Mouse (Mus musculus) myocyte (in vitro differentiated cells): ENCODE results near the gene Lamtor1. TPM values are rescaled to one million over a fixed set of nuclear protein-coding genes. Genes with fewer than 3 reads are reported as not detected.
A peak's percentile ranks its signal among the peaks of the same experiment; 100 is the strongest.
"Not testable (repeated sequence)": the region's sequence is repeated elsewhere in the genome, so short reads cannot be mapped to it uniquely, and the experiment has no call there.

Experiments
- H3K27me3 ChIP-seq: one replicate; pipeline ENCODE4 v1.6.1; 2011; ENCODE audit not compliant: control insufficient read depth, insufficient read depth, insufficient read length
- H3K36me3 ChIP-seq: one replicate; pipeline ENCODE4 v1.6.1; 2011; ENCODE audit not compliant: control insufficient read depth, insufficient read depth
- H3K4me2 ChIP-seq: one replicate; pipeline ENCODE4 v1.6.1; 2011; ENCODE audit warnings: low read depth, control low read depth
- H3K4me3 ChIP-seq: one replicate; pipeline ENCODE4 v1.5.1; 2011; ENCODE audit warnings: mild to moderate bottlenecking, control low read depth, moderate library complexity
- H3K79me2 ChIP-seq: one replicate; pipeline ENCODE4 v1.6.1; 2011; ENCODE audit not compliant: control insufficient read depth, insufficient read depth
- H3ac ChIP-seq: one replicate; pipeline ENCODE4 v1.6.1; 2011; ENCODE audit not compliant: control insufficient read depth, insufficient read length
- CEBPB ChIP-seq: IDR thresholded peaks from 2 replicates; pipeline ENCODE4 v1.6.1; 2011; ENCODE audit warnings: mild to moderate bottlenecking, moderate library complexity; ENCODE audit not compliant: poor library complexity, insufficient read depth, severe bottlenecking
- E2F4 ChIP-seq: IDR thresholded peaks from one replicate; pipeline ENCODE4 v1.6.1; 2011; ENCODE audit warnings: mild to moderate bottlenecking, control low read depth, moderate library complexity; ENCODE audit not compliant: insufficient read depth
- MAX ChIP-seq: IDR thresholded peaks from one replicate; pipeline ENCODE4 v1.6.1; 2011; ENCODE audit warnings: low read depth, mild to moderate bottlenecking, control low read depth
- MYOD1 ChIP-seq, 3 experiments: IDR thresholded peaks; one replicate each; pipeline ENCODE4 v1.6.1; 2011; ENCODE audit warnings: control low read depth in 2 of 3, low read depth in 2 of 3, mild to moderate bottlenecking in 2 of 3, moderate library complexity in 1 of 3; ENCODE audit not compliant: insufficient read length in 2 of 3, control insufficient read depth in 1 of 3
- MYOG ChIP-seq, 3 experiments: IDR thresholded peaks; one replicate each; pipeline ENCODE4 v1.6.1; 2011; ENCODE audit warnings: control low read depth in 2 of 3, low read depth in 2 of 3, mild to moderate bottlenecking in 2 of 3; ENCODE audit not compliant: insufficient read length in 2 of 3, control insufficient read depth in 1 of 3, insufficient read depth in 1 of 3
- POLR2A ChIP-seq: IDR thresholded peaks from one replicate; pipeline ENCODE4 v1.6.1; 2011; ENCODE audit warnings: low read depth, mild to moderate bottlenecking, control low read depth, moderate library complexity; ENCODE audit not compliant: insufficient read length
- POLR2AphosphoS2 ChIP-seq: IDR thresholded peaks from one replicate; pipeline ENCODE4 v1.6.1; 2011; ENCODE audit warnings: low read depth, control low read depth; ENCODE audit not compliant: insufficient read length
- REST ChIP-seq: IDR thresholded peaks from one replicate; pipeline ENCODE4 v1.6.1; 2011; ENCODE audit warnings: mild to moderate bottlenecking, control low read depth, moderate library complexity; ENCODE audit not compliant: insufficient read depth, insufficient read length
- SRF ChIP-seq: IDR thresholded peaks from one replicate; pipeline ENCODE4 v1.6.1; 2011; ENCODE audit warnings: low read depth; ENCODE audit not compliant: control insufficient read depth, insufficient read length
- TCF12 ChIP-seq: IDR thresholded peaks from one replicate; pipeline ENCODE4 v1.6.1; 2011; ENCODE audit warnings: mild to moderate bottlenecking, control low read depth; ENCODE audit not compliant: poor library complexity, insufficient read depth, severe bottlenecking
- TCF3 ChIP-seq: IDR thresholded peaks from one replicate; pipeline ENCODE4 v1.6.1; 2011; ENCODE audit warnings: low read depth, control low read depth; ENCODE audit not compliant: insufficient read length
- USF1 ChIP-seq: IDR thresholded peaks from one replicate; pipeline ENCODE4 v1.6.1; 2011; ENCODE audit warnings: low read depth, mild to moderate bottlenecking, control low read depth, moderate library complexity
- polyA plus RNA-seq: library from polyadenylated mRNA; unstranded; fragments of >200 nt; fragmentation: generic; extraction: Trizol; gene quantifications from one replicate; pipeline ENCODE4 v1.2.1, GENCODE M21; 2012; ENCODE audit warnings: missing spikeins

Gene Lamtor1
- polyA plus RNA-seq, 1 experiment = 202 TPM

DNA sequence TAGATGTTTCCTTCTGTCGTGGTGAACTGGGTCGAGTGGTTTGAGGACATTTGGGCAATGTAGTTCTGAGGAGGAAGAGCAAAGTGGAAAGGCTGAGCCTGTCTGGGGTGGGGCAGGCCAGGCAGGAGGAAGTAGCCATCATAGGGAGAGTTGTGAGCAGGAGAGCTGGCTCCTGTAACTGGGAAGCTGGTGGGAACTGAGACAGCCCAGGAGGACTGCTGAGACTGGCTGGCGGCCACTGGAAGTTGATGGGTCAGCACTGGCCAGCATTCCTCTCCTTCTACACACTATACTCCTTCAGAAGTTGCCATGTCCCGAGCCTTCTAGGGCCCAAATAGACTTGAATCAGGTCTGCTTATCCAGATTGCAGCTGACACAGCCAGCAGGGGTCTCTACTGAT lies 2.7 kb downstream of the Lamtor1 start:
- no peak for TF ChIP-seq USF1
- TF ChIP-seq MYOD1 (IDR thresholded peaks at IDR 0.05; ENCODE audit: control insufficient read depth in 1 of 3, insufficient read length in 2 of 3, low read depth in 2 of 3) = no peak
- TF ChIP-seq POLR2A = no peak
- TF ChIP-seq MAX = no peak
- no peak for TF ChIP-seq POLR2AphosphoS2
- no peak for TF ChIP-seq REST
- no peak for TF ChIP-seq MYOG (IDR thresholded peaks at IDR 0.05; ENCODE audit: control insufficient read depth in 1 of 3, insufficient read depth in 1 of 3, insufficient read length in 2 of 3, low read depth in 2 of 3)
- no peak for TF ChIP-seq SRF
- no peak for TF ChIP-seq CEBPB
- TF ChIP-seq TCF12 = no peak
- TF ChIP-seq E2F4 = no peak
- TF ChIP-seq TCF3 = no peak
- peak overlapping the region; percentile 34 for H3K4me2 ChIP-seq
- H3ac ChIP-seq = no peak overlapping the region
- peaks cover 11% of the 10 kb centered on the region for H3K36me3 ChIP-seq
- H3K4me3 ChIP-seq = no peak overlapping the region
- peaks cover 27% of the 10 kb centered on the region for H3K79me2 ChIP-seq
- no peaks in the 10 kb centered on the region for H3K27me3 ChIP-seq

- TF ChIP-seq TCF3 (no peak), REST (no peak), MYOD1 (IDR thresholded peaks at IDR 0.05; ENCODE audit: control insufficient read depth in 1 of 3, insufficient read length in 2 of 3, low read depth in 2 of 3) (no peak), POLR2AphosphoS2 (no peak), MYOG (IDR thresholded peaks at IDR 0.05; ENCODE audit: control insufficient read depth in 1 of 3, insufficient read depth in 1 of 3, insufficient read length in 2 of 3, low read depth in 2 of 3) (no peak), CEBPB (no peak), TCF12 (no peak), E2F4 (no peak), USF1 (no peak), SRF (no peak), MAX (no peak), POLR2A (no peak)
- H3K27me3 ChIP-seq = no peaks in the 10 kb centered on the region
- no peak overlapping the region for H3K4me2 ChIP-seq
- H3ac ChIP-seq = no peak overlapping the region
- peaks cover 11% of the 10 kb centered on the region for H3K36me3 ChIP-seq
- H3K4me3 ChIP-seq = no peak overlapping the region
- H3K79me2 ChIP-seq = peaks cover 27% of the 10 kb centered on the region
These were observed 4.4 kb downstream of the Lamtor1 start for GRCm38 (mm10) chr7:101910138-101910537.

GRCm38 (mm10) chr7:101911982-101912381 lies 6.3 kb downstream of the Lamtor1 start:
- TF ChIP-seq TCF3 (no peak), E2F4 (no peak), POLR2AphosphoS2 (no peak), MAX (no peak), TCF12 (no peak), POLR2A (no peak), SRF (no peak), CEBPB (no peak), MYOD1 (IDR thresholded peaks at IDR 0.05; ENCODE audit: control insufficient read depth in 1 of 3, insufficient read length in 2 of 3, low read depth in 2 of 3) (no peak), MYOG (IDR thresholded peaks at IDR 0.05; ENCODE audit: control insufficient read depth in 1 of 3, insufficient read depth in 1 of 3, insufficient read length in 2 of 3, low read depth in 2 of 3) (no peak), USF1 (no peak), REST (no peak)
- Histone ChIP-seq H3K4me2 (no peak overlapping the region), H3K4me3 (no peak overlapping the region), H3K79me2 (peaks cover 16% of the 10 kb centered on the region), H3K36me3 (peaks cover 11% of the 10 kb centered on the region), H3ac (no peak overlapping the region), H3K27me3 (no peaks in the 10 kb centered on the region)

GRCm38 (mm10) chr7:101918071-101918470 lies 12.4 kb downstream of the Lamtor1 start:
- TF ChIP-seq REST = no peak
- TF ChIP-seq SRF = no peak
- no peak for TF ChIP-seq POLR2AphosphoS2
- TF ChIP-seq CEBPB = no peak
- TF ChIP-seq TCF3 = no peak
- TF ChIP-seq MYOD1 (IDR thresholded peaks at IDR 0.05; ENCODE audit: control insufficient read depth in 1 of 3, insufficient read length in 2 of 3, low read depth in 2 of 3) = no peak
- TF ChIP-seq MAX = no peak
- no peak for TF ChIP-seq USF1
- TF ChIP-seq TCF12 = no peak
- TF ChIP-seq MYOG (IDR thresholded peaks at IDR 0.05; ENCODE audit: control insufficient read depth in 1 of 3, insufficient read depth in 1 of 3, insufficient read length in 2 of 3, low read depth in 2 of 3) = no peak
- no peak for TF ChIP-seq E2F4
- no peak for TF ChIP-seq POLR2A
- Histone ChIP-seq H3K4me3 (no peak overlapping the region), H3K4me2 (no peak overlapping the region), H3K79me2 (no peaks in the 10 kb centered on the region), H3ac (no peak overlapping the region), H3K36me3 (peaks cover 3% of the 10 kb centered on the region), H3K27me3 (no peaks in the 10 kb centered on the region)

DNA sequence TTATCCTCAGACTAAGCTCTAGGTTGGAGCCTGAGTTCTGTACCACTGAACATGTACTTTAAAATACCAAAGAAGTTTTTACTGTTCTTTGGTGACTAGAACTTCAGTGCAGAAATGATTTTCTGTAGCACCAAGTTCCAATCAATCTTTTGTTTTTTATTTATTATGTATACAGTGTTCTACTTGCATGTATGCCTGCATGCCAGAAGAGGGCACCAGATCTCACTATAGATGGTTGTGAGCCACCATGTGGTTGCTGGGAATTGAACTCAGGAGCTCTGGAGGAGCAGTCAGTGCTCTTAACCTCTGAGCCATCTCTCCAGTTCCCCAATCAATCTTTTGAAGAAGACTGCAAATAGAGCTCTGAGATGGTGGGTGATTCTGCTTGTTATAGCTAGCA lies 20.2 kb downstream of the Lamtor1 start:
- H3ac ChIP-seq, H3K79me2 ChIP-seq, H3K27me3 ChIP-seq, H3K4me3 ChIP-seq, H3K36me3 ChIP-seq, H3K4me2 ChIP-seq: not testable (repeated sequence)
